Mouse (Mus musculus) left cerebral cortex, postnatal 4 days (tissue): Measurements from ENCODE around the gene Stn1. TPM values are rescaled to one million over a fixed set of nuclear protein-coding genes. Genes with fewer than 3 reads are reported as not detected.

Source experiments
- DNase-seq: peaks from one replicate; pipeline ENCODE4 v3.0.0-alpha.2; 2022
- intact Hi-C: fragments of 180-260 bp; cut with DNase I; formaldehyde crosslinking; loops from one replicate; pipeline ENCODE4 v1.15.1; 2025
- total RNA-seq, 2 experiments: library from RNA; stranded (reverse); gene quantifications; 2 replicates each; pipeline ENCODE4 v1.2.3; 2021

Gene Stn1
- total RNA-seq, 2 experiments from 2014 or later, result 28.2 to 30.4 TPM

- DNase-seq, result no peak
- intact Hi-C loops, result no loop called here
Observed at GRCm38 (mm10) chr19:47485997-47486566, 51.2 kb downstream of the Stn1 start.

GRCm38 (mm10) chr19:47484110-47484509 lies 53.2 kb downstream of the Stn1 start:
- no peak for DNase-seq
- intact Hi-C loops, result no loop called here

- intact Hi-C loops, result no loop called here
- no peak for DNase-seq
Observed at GRCm38 (mm10) chr19:47483346-47483745, 54.0 kb downstream of the Stn1 start.

GRCm38 (mm10) chr19:47473453-47473852 lies 63.9 kb downstream of the Stn1 start:
- intact Hi-C loops, result no loop called here
- DNase-seq, result no peak

GRCm38 (mm10) chr19:47472881-47473400 lies 64.4 kb downstream of the Stn1 start:
- peak; percentile 25 for DNase-seq
- intact Hi-C loops, result no loop called here

GRCm38 (mm10) chr19:47471808-47472207 lies 65.5 kb downstream of the Stn1 start:
- intact Hi-C loops, result no loop called here
- no peak for DNase-seq

- no peak for DNase-seq
- intact Hi-C loops, result no loop called here
Observed at GRCm38 (mm10) chr19:47468750-47469149, 68.6 kb downstream of the Stn1 start.

GRCm38 (mm10) chr19:47466775-47467174 lies 70.5 kb downstream of the Stn1 start:
- no peak for DNase-seq
- intact Hi-C loops, result no loop called here

GRCm38 (mm10) chr19:47465467-47465866 lies 71.8 kb downstream of the Stn1 start:
- intact Hi-C loops, result no loop called here
- DNase-seq, result no peak

GRCm38 (mm10) chr19:47464304-47465241 lies 72.7 kb downstream of the Stn1 start, which contains the start of gene Sh3pxd2a:
Sh3pxd2a (minus strand) TSS chr19:47464401.
- intact Hi-C loops, result no loop called here

GRCm38 (mm10) chr19:47463636-47464303 lies 73.5 kb downstream of the Stn1 start:
- intact Hi-C loops, result no loop called here
- peak; percentile 70 for DNase-seq

More at GRCm38 (mm10) chr19:47464304-47465241, 72.7 kb downstream of the Stn1 start, which contains the start of gene Sh3pxd2a:
- peak; percentile 43 for DNase-seq

- no peak for DNase-seq
- intact Hi-C loops, result no loop called here
Observed at GRCm38 (mm10) chr19:47463206-47463605, 74.1 kb downstream of the Stn1 start.

GRCm38 (mm10) chr19:47462725-47463124 lies 74.6 kb downstream of the Stn1 start:
- intact Hi-C loops, result no loop called here
- DNase-seq, result no peak

- intact Hi-C loops, result no loop called here
- no peak for DNase-seq
Observed at GRCm38 (mm10) chr19:47461838-47462237, 75.5 kb downstream of the Stn1 start.

- DNase-seq, result no peak
- intact Hi-C loops, result no loop called here
Observed at GRCm38 (mm10) chr19:47461386-47461785, 75.9 kb downstream of the Stn1 start.

- intact Hi-C loops, result no loop called here
Observed at GRCm38 (mm10) chr19:47460120-47460960, 77.0 kb downstream of the Stn1 start.

GRCm38 (mm10) chr19:47459214-47459613 lies 78.1 kb downstream of the Stn1 start:
- intact Hi-C loops, result no loop called here
- no peak for DNase-seq

More at GRCm38 (mm10) chr19:47460120-47460960, 77.0 kb downstream of the Stn1 start:
- no peak for DNase-seq

GRCm38 (mm10) chr19:47458504-47459161 lies 78.7 kb downstream of the Stn1 start:
- intact Hi-C loops, result no loop called here
- no peak for DNase-seq

- no peak for DNase-seq
- intact Hi-C loops, result no loop called here
Observed at GRCm38 (mm10) chr19:47457711-47458503, 79.4 kb downstream of the Stn1 start.
